Mouse (Mus musculus): ENCODE measurements around the gene Gm42674. TPM values are rescaled to one million over a fixed set of nuclear protein-coding genes. Genes with fewer than 3 reads are reported as not detected.

Gm42674 gene
- polyA plus RNA-seq, 1 experiment from 2014 or later, result not detected

DNA sequence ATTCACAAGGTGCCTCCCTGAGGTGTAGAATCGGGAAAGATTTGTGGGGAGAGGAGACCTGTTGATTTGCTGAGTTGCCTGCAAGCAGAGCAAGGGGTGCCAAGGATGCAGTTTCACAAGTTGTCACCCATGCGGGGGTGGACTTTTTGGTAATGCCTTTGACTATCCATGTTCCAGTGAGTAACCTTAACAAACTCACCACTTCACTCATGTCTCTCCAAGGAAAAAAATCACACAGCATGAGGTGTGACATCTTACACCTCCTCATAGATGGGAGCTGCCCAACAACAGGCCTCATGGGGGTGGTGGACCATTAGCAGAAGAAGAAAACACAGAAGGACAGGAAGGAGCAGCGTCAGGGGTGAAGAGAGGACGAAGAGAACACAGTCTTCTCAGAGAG lies 19.1 kb upstream of the Gm42674 start:
- DNase-seq (ENCODE audit: low read depth, low spot score) (no peak), ATAC-seq (no peak)
- ChIA-PET CTCF (interaction anchor here (0.7 to 34.1 kb wide), 9 partner anchors 8 to 71 kb away, joined by 3 to 615 read pairs (median 7); partner anchors contain the start of genes Gm42674, S100a14, S100a4 and S100a5), POLR2A (interaction anchor here (0.7 to 1.5 kb wide), 2 partner anchors 58 to 74 kb away, joined by 3 to 6 read pairs; partner anchors contain the start of gene Chtop)
- H3K27me3 ChIP-seq, result no peaks in the 10 kb centered on the region
- TF ChIP-seq CTCF (IDR thresholded peaks at IDR 0.05), result no peak
- in situ Hi-C loops (cut with MboI; ENCODE audit: low pct_unique_long_range_greater_than_20kb), result loop anchor here (5.0 kb wide), 1 partner anchor 35 kb away; no protein-coding TSS in a partner anchor

DNA sequence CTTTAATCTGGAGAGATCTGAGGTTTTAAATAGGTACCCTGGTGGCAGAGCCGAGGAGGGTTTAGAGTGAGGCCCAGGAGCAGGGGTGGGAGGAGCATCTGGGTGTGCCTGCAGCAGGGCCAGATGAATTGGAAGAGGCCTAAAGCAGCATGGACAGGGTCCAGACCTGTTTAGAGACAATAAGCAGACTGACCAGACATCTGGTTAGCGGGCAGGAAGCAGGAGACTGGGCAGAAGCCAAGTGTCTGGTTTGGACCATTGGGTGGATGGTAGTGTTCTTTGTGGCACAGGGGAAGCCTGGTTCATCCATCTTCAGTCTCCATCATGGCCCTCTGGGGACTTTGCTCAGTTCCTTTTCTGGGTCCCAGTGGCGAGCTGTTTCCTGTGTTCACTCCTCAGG lies 17.8 kb upstream of the Gm42674 start:
- no peak for TF ChIP-seq CTCF (IDR thresholded peaks at IDR 0.05)
- ATAC-seq, result no peak
- POLR2A ChIA-PET, result interaction anchor here (1.0 to 1.5 kb wide), 3 partner anchors 35 to 75 kb away, joined by 3 to 6 read pairs (median 4); partner anchors contain the start of gene Chtop
- no peaks in the 10 kb centered on the region for H3K27me3 ChIP-seq
- CTCF ChIA-PET, result interaction anchor here (1.4 to 34.1 kb wide), 8 partner anchors 9 to 72 kb away, joined by 3 to 615 read pairs (median 6); partner anchors contain the start of genes Gm42674, S100a4, S100a5 and S100a6
- in situ Hi-C loops (cut with MboI; ENCODE audit: low pct_unique_long_range_greater_than_20kb), result loop anchor here (5.0 kb wide), 1 partner anchor 33 kb away; no protein-coding TSS in a partner anchor
- no peak for DNase-seq (ENCODE audit: low read depth, low spot score)

DNA sequence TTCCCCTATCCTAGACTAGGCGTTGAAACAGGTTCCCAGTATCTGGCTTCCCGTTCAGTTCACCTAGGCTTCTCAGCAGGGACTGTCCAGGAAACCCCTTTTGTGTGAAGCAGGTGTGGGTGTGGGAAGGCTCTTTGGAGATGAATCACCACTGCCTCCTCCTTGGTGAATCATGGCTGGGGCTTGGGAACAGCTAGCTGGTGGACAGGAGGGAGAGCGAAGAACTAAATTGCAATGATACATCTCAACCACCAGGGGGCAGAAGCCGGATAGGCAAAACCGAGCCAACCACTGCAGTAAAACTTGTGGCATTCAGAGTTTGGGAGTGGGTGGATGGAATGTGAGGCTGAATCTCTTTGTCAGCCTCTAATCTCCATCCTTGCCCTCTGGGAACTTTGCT lies 16.1 kb upstream of the Gm42674 start:
- ATAC-seq (peak; percentile 60), DNase-seq (ENCODE audit: low read depth, low spot score) (peak; percentile 97)
- ChIA-PET CTCF (interaction anchor here (0.9 to 34.1 kb wide), 8 partner anchors 11 to 124 kb away, joined by 3 to 615 read pairs (median 8); partner anchors contain the start of genes Gm42674, S100a14, S100a4 and S100a5), POLR2A (interaction anchor here (0.6 to 4.0 kb wide), 6 partner anchors 13 to 48 kb away, joined by 3 to 86 read pairs (median 18); partner anchors contain the start of genes Gm42674, S100a16, S100a4 and S100a6)
- in situ Hi-C loops (cut with MboI; ENCODE audit: low pct_unique_long_range_greater_than_20kb), result loop anchor here (5.0 kb wide), 1 partner anchor 62 kb away; no protein-coding TSS in a partner anchor
- no peak for TF ChIP-seq CTCF (IDR thresholded peaks at IDR 0.05)
- no peaks in the 10 kb centered on the region for H3K27me3 ChIP-seq

DNA sequence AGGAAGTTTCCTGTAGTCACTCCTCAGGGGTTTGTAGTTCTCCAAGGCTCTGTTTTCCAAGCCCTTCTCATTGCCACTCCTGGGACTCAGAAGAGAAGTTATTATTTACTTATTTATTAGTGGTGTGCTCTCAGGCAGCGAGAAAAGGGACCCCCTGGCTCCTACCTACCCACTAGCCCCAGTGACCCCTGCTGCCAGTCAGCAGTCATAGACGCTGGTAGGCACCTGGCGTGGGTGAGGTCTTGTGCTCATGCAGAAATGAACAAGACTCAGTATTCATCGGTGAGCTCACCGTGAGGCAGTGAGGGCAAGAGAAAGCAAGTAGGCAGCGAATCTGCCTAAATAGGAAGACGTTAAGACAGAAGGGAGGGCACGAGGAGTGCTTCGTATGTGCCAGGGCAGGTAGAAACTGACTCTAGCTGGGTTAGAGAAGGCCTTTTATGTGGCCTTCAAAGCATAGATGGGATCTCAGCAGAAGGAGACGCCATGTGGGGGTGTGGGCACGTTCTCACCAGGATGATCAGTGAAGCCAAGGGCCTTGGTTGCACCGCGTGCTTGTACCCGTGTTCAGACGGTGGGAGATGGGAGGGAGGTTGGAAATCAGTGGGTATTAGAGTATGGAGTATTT lies 15.6 kb upstream of the Gm42674 start:
- H3K27me3 ChIP-seq, result no peaks in the 10 kb centered on the region
- no peak for TF ChIP-seq CTCF (IDR thresholded peaks at IDR 0.05)
- in situ Hi-C loops (cut with MboI; ENCODE audit: low pct_unique_long_range_greater_than_20kb), result loop anchor here (5.0 kb wide), 1 partner anchor 61 kb away; no protein-coding TSS in a partner anchor
- ChIA-PET POLR2A (interaction anchor here (0.6 to 4.0 kb wide), 8 partner anchors 13 to 78 kb away, joined by 3 to 86 read pairs (median 8); partner anchors contain the start of genes Gm42674, S100a16, S100a4 and S100a6), CTCF (interaction anchor here (0.8 to 34.1 kb wide), 12 partner anchors 11 to 124 kb away, joined by 3 to 615 read pairs (median 6); partner anchors contain the start of genes Gm42674, S100a14, S100a4 and S100a5)
- DNase-seq (ENCODE audit: low read depth, low spot score), result no peak
- no peak for ATAC-seq

DNA sequence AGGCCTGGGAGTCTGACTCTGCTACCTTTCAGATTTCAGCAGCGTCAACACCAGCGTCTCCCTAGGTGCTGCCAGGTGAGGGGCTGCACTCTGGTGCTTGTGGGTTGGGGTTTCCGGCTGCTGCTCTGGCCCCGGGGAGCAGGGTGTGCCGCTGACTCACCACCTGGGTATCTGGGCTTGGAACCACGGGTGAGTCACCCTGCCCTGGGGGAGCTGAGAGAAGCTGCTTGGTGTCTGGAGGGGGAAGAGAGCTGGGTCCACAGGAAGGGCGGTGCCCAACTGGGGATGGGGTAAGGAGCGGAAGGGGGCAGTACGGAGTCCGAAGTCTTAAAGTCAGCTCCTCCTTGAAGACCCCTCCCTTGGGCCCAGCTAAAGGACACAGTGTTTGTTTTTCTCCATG lies 14.8 kb upstream of the Gm42674 start:
- no peaks in the 10 kb centered on the region for H3K27me3 ChIP-seq
- peak; percentile 89 for ATAC-seq
- ChIA-PET CTCF (interaction anchor here (0.8 to 34.1 kb wide), 15 partner anchors 12 to 123 kb away, joined by 3 to 615 read pairs (median 5); partner anchors contain the start of genes Gm42674, S100a14, S100a4 and S100a5), POLR2A (interaction anchor here (0.6 to 4.0 kb wide), 11 partner anchors 12 to 79 kb away, joined by 3 to 86 read pairs (median 4); partner anchors contain the start of genes Gm42674, S100a16, S100a4 and S100a6)
- peak; percentile 100 for DNase-seq (ENCODE audit: low read depth, low spot score)
- TF ChIP-seq CTCF (IDR thresholded peaks at IDR 0.05), result no peak
- in situ Hi-C loops (cut with MboI; ENCODE audit: low pct_unique_long_range_greater_than_20kb), result loop anchor here (5.0 kb wide), 1 partner anchor 60 kb away; no protein-coding TSS in a partner anchor

DNA sequence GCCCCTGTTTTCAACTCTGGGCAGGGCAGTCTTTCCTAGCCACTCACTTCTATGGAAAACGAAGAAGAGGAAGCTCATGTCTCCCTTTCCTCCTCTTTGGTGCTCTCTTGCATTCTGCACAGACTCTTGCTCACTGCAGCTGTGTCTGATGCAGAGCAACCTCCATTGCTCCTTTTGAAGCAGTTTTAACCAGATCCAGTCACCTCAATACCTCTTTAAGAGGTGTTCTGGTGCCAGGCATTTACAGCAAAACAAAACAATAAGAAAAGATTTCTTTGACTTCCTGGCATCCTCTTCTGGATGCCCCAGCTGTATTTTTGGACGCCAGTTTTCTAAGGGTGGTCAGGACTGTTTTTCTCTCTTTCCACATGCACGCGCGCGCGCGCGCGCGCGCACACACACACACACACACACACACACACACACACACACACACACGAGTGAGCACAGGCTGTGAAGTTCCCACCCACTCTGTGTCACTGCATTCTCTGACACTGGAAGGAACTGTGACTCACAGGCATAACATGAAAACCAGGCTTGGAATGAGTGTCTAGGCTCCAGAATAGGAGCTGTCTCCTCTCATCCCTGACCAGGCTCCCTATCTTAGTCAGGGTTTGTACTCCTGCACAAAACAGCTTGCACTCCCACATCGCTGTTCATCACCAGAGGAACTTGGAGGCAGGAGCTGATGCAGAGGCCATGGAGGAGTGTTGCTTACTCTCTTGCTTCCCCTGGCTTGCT lies 14.2 kb upstream of the Gm42674 start:
- POLR2A ChIA-PET, result interaction anchor here (0.6 to 4.0 kb wide), 12 partner anchors 11 to 78 kb away, joined by 3 to 86 read pairs (median 4); partner anchors contain the start of genes Gm42674, S100a16, S100a4 and S100a6
- in situ Hi-C loops (cut with MboI; ENCODE audit: low pct_unique_long_range_greater_than_20kb), result loop anchor here (5.0 kb wide), 1 partner anchor 60 kb away; no protein-coding TSS in a partner anchor
- DNase-seq (ENCODE audit: low read depth, low spot score), result peak; percentile 98
- ATAC-seq, result peak; percentile 75
- H3K27me3 ChIP-seq, result no peaks in the 10 kb centered on the region
- CTCF ChIA-PET, result interaction anchor here (0.7 to 34.1 kb wide), 16 partner anchors 16 to 122 kb away, joined by 3 to 615 read pairs (median 4); partner anchors contain the start of genes Gm42674, S100a14, S100a4 and S100a5
- TF ChIP-seq CTCF (IDR thresholded peaks at IDR 0.05), result no peak

DNA sequence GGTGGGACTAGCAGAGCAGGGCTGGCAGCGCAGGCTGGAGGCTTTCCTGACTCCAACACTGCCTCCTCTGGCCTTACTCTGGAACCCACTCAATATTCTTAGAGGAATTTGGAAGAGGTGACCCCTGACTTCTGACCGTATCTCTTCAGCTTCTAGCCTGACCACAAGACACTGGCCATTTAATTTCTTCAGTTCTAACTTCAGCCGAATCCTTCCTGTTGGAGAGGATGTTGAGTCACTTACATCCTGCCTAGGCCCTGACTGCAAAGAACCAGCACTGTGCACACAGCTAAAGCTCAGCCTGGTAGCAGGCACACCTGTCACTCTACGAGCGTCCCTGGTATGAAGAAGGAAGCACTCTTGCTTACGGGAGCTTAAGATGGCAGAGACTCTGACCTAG lies 12.3 kb upstream of the Gm42674 start:
- CTCF ChIA-PET, result interaction anchor here (34.1 kb wide), 1 partner anchor 18 kb away, joined by 615 read pairs; the partner anchor contains the start of genes Gm42674, S100a4, S100a5 and S100a6
- no peak for ATAC-seq
- H3K27me3 ChIP-seq, result no peaks in the 10 kb centered on the region
- POLR2A ChIA-PET, result interaction anchor here (1.2 kb wide), 1 partner anchor 26 kb away, joined by 4 read pairs; no protein-coding TSS in a partner anchor
- in situ Hi-C loops (cut with MboI; ENCODE audit: low pct_unique_long_range_greater_than_20kb), result loop anchor here (5.0 kb wide), 1 partner anchor 58 kb away; no protein-coding TSS in a partner anchor
- no peak for TF ChIP-seq CTCF (IDR thresholded peaks at IDR 0.05)
- no peak for DNase-seq (ENCODE audit: low read depth, low spot score)

DNA sequence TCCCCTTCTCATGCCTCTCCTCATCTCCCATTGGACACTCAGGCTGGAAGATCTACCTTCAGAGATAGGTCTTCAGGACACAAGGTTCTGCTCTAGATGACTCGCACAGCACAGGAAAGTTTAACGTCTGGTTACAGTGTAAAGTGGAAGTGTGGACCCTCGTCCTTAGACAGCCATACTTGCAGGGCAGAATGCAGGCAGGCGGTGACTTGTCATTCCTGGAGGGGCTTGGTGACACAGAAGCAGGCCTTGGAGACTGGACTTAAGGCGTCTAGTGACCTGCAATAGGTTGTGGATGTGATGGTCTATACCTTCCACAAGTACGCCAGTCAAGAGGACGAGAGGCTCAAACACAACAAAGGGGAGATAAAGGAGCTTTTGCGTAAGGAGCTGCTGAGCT lies 11.8 kb upstream of the Gm42674 start, which contains the start of gene S100a2:
Gene S100a2, plus strand, starts transcription at position 301 of the 400 bp plus-strand sequence.
- TF ChIP-seq CTCF (IDR thresholded peaks at IDR 0.05), result no peak
- CTCF ChIA-PET, result interaction anchor here (34.1 kb wide), 1 partner anchor 18 kb away, joined by 615 read pairs; the partner anchor contains the start of genes Gm42674, S100a4, S100a5 and S100a6
- no peaks in the 10 kb centered on the region for H3K27me3 ChIP-seq
- POLR2A ChIA-PET, result interaction anchor here (1.2 kb wide), 1 partner anchor 25 kb away, joined by 4 read pairs; no protein-coding TSS in a partner anchor
- in situ Hi-C loops (cut with MboI; ENCODE audit: low pct_unique_long_range_greater_than_20kb), result loop anchor here (5.0 kb wide), 1 partner anchor 57 kb away; no protein-coding TSS in a partner anchor
- ATAC-seq (no peak), DNase-seq (ENCODE audit: low read depth, low spot score) (no peak)

DNA sequence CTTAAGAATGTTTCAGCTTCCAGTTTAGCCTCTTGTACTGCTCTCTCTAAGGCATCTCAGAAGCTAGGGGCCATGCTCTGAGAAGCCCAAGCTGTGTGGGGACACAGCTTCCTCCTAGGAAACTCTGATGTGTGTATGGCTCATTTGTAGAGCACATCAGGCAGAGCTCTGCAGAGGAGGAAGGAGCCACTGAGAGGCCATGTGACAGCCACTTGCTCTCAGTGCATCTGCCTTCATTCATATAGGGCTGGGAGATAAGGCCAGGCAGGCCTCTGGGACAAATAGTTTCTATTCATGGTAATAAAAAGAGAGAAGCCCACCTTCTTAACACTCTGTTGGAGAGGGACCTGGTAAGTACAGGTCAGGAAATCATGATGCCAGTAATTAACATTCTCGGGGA lies 7.2 kb upstream of the Gm42674 start:
- H3K27me3 ChIP-seq, result no peaks in the 10 kb centered on the region
- ATAC-seq (no peak), DNase-seq (ENCODE audit: low read depth, low spot score) (no peak)
- TF ChIP-seq CTCF (IDR thresholded peaks at IDR 0.05), result no peak
- POLR2A ChIA-PET, result interaction anchor here (1.4 to 2.7 kb wide), 2 partner anchors 15 to 20 kb away, joined by 3 to 11 read pairs; no protein-coding TSS in a partner anchor
- CTCF ChIA-PET, result interaction anchor here (34.1 kb wide), 1 partner anchor 13 kb away, joined by 615 read pairs; the partner anchor contains the start of genes Gm42674, S100a4, S100a5 and S100a6
- in situ Hi-C loops (cut with MboI; ENCODE audit: low pct_unique_long_range_greater_than_20kb), result no loop called here

All from Patski (cell line).